Mouse (Mus musculus) limb, embryonic 14.5 days (tissue): ENCODE measurements around the gene Polr2b. TPM values are rescaled to one million over a fixed set of nuclear protein-coding genes. Genes with fewer than 3 reads are reported as not detected.

Experiments
- ATAC-seq: fragments of 200-750 bp; cut with Nextera tagmentation; 2 replicates; pipeline ENCODE4 v1.8.0; 2017; ENCODE audit warnings: low read depth, moderate number of reproducible peaks, moderate TSS enrichment; ENCODE audit not compliant: low FRiP score
- DNase-seq: peaks from one replicate; pipeline ENCODE4 v3.0.0-alpha.2; 2015; ENCODE audit warnings: low spot score
- H3K27ac ChIP-seq: fragments of 300-500 bp; sonication (generic); replicated peaks from 2 replicates; pipeline ENCODE4 v1.5.1; 2014; ENCODE audit warnings: low read depth, mild to moderate bottlenecking, low read length, moderate library complexity, mixed read lengths
- H3K27me3 ChIP-seq: fragments of 300-500 bp; sonication (generic); 2 replicates; pipeline ENCODE4 v1.6.1; 2014; ENCODE audit warnings: low read length, mixed read lengths; ENCODE audit not compliant: control insufficient read depth, insufficient read depth
- H3K36me3 ChIP-seq: fragments of 300-500 bp; sonication (generic); 2 replicates; pipeline ENCODE4 v1.6.1; 2014; ENCODE audit warnings: mild to moderate bottlenecking, low read length, moderate library complexity, mixed read lengths; ENCODE audit not compliant: control insufficient read depth, insufficient read depth
- H3K4me1 ChIP-seq: fragments of 300-500 bp; sonication (generic); 2 replicates; pipeline ENCODE4 v1.6.1; 2014; ENCODE audit warnings: antibody characterized with exemption, low read length, mixed read lengths; ENCODE audit not compliant: control insufficient read depth, insufficient read depth
- H3K4me2 ChIP-seq: fragments of 300-500 bp; sonication (generic); replicated peaks from 2 replicates; pipeline ENCODE4 v1.6.1; 2014; ENCODE audit warnings: low read depth, mild to moderate bottlenecking, low read length, moderate library complexity; ENCODE audit not compliant: severe bottlenecking
- H3K4me3 ChIP-seq: fragments of 300-500 bp; sonication (generic); replicated peaks from 2 replicates; pipeline ENCODE4 v1.5.1; 2014; ENCODE audit warnings: low read length
- H3K9ac ChIP-seq: fragments of 300-500 bp; sonication (generic); 2 replicates; pipeline ENCODE4 v1.6.1; 2014; ENCODE audit warnings: mild to moderate bottlenecking, low read depth, low read length, moderate library complexity; ENCODE audit not compliant: severe bottlenecking
- H3K9me3 ChIP-seq: fragments of 300-500 bp; sonication (generic); 2 replicates; pipeline ENCODE4 v1.6.1; 2016; ENCODE audit warnings: low read length; ENCODE audit not compliant: control insufficient read depth
- POLR2A ChIP-seq: fragments of 200-500 bp; IDR thresholded peaks from 2 replicates; pipeline ENCODE4 v1.8.0; 2012; ENCODE audit warnings: inconsistent platforms, mild to moderate bottlenecking, moderate library complexity, borderline replicate concordance; ENCODE audit not compliant: insufficient read depth, insufficient read length; ENCODE audit errors: extremely low read depth
- WGBS: fragments of 180-500 bp; shearing (Covaris S2); extraction: QIAGEN DNeasy Blood & Tissue Kit; methylation state at CpG from one replicate; pipeline ENCODE4 v1.1.7; 2014; 5-methylcytosine and 5-hydroxymethylcytosine counted together
- polyA plus RNA-seq, 2 experiments: library from polyadenylated mRNA; depleted of rRNA in 1 of 2; stranded (reverse) in 1 of 2; unstranded in 1 of 2; fragments of >200 nt; fragmentation: Nextera tagmentation in 1 of 2; extraction: Ambion mirVana in 1 of 2; gene quantifications; 2 replicates each; pipeline versions ENCODE4 v1.2.1 to v1.2.3; 2012 to 2014

Polr2b gene
- polyA plus RNA-seq, 2 experiments: 44.8 to 61.0 TPM

- 0 out of 2 replicates have a peak, but pooled peaks cover 4% of the 10 kb centered on the region for H3K4me1 ChIP-seq
- WGBS: 70% methylated on average over 7 of the region's 7 CpGs
- no peak overlapping the region for H3K4me2 ChIP-seq
- no peak overlapping the region for H3K27ac ChIP-seq
- H3K36me3 ChIP-seq: peaks cover 97% of the 10 kb centered on the region
- H3K9me3 ChIP-seq: no peaks in the 10 kb centered on the region
- no peak overlapping the region for H3K4me3 ChIP-seq
- H3K27me3 ChIP-seq: no peaks in the 10 kb centered on the region
- TF ChIP-seq POLR2A: no peak
- ATAC-seq: no peak
- no peak overlapping the region for H3K9ac ChIP-seq
- DNase-seq: no peak
These were observed 36.8 kb upstream of the Polr2b start for GRCm38 (mm10) chr5:77273151-77273550.

- H3K27me3 ChIP-seq: no peaks in the 10 kb centered on the region
- peaks cover 98% of the 10 kb centered on the region for H3K36me3 ChIP-seq
- H3K4me2 ChIP-seq: no peak overlapping the region
- no peak overlapping the region for H3K9ac ChIP-seq
- DNase-seq: no peak
- no peak overlapping the region for H3K4me3 ChIP-seq
- H3K4me1 ChIP-seq: 0 out of 2 replicates have a peak, but pooled peaks cover under 1% of the 10 kb centered on the region
- 94% methylated on average over 5 of the region's 5 CpGs for WGBS
- H3K9me3 ChIP-seq: no peaks in the 10 kb centered on the region
- ATAC-seq: no peak
- no peak overlapping the region for H3K27ac ChIP-seq
- TF ChIP-seq POLR2A: no peak
These were observed 34.0 kb upstream of the Polr2b start for GRCm38 (mm10) chr5:77275950-77276349.

- Histone ChIP-seq H3K4me1 (no peaks in the 10 kb centered on the region), H3K4me2 (no peak overlapping the region), H3K27me3 (no peaks in the 10 kb centered on the region), H3K36me3 (peaks cover 98% of the 10 kb centered on the region), H3K4me3 (no peak overlapping the region), H3K9me3 (no peaks in the 10 kb centered on the region), H3K27ac (no peak overlapping the region), H3K9ac (no peak overlapping the region)
- TF ChIP-seq POLR2A: no peak
- ATAC-seq (no peak), DNase-seq (no peak)
- 95% methylated on average over 6 of the region's 6 CpGs for WGBS
These were observed 32.7 kb upstream of the Polr2b start for GRCm38 (mm10) chr5:77277204-77277603.

- no peak overlapping the region for H3K4me2 ChIP-seq
- ATAC-seq (no peak), DNase-seq (no peak)
- WGBS: 91% methylated on average over 20 of the region's 20 CpGs
- no peaks in the 10 kb centered on the region for H3K4me1 ChIP-seq
- H3K4me3 ChIP-seq: no peak overlapping the region
- H3K9me3 ChIP-seq: no peaks in the 10 kb centered on the region
- no peaks in the 10 kb centered on the region for H3K27me3 ChIP-seq
- H3K27ac ChIP-seq: no peak overlapping the region
- no peak overlapping the region for H3K9ac ChIP-seq
- no peak for TF ChIP-seq POLR2A
- peaks cover 88% of the 10 kb centered on the region for H3K36me3 ChIP-seq
These were observed 28.3 kb upstream of the Polr2b start for GRCm38 (mm10) chr5:77281518-77282174.

GRCm38 (mm10) chr5:77282242-77282641 lies 27.7 kb upstream of the Polr2b start:
- Histone ChIP-seq H3K36me3 (peaks cover 89% of the 10 kb centered on the region), H3K27me3 (no peaks in the 10 kb centered on the region), H3K4me2 (no peak overlapping the region), H3K9me3 (no peaks in the 10 kb centered on the region), H3K4me3 (no peak overlapping the region), H3K27ac (no peak overlapping the region), H3K9ac (no peak overlapping the region), H3K4me1 (no peaks in the 10 kb centered on the region)
- 88% methylated on average over 9 of the region's 9 CpGs for WGBS
- DNase-seq: no peak
- no peak for TF ChIP-seq POLR2A
- ATAC-seq: no peak

GRCm38 (mm10) chr5:77285685-77286084 lies 24.3 kb upstream of the Polr2b start:
- H3K4me1 ChIP-seq: no peaks in the 10 kb centered on the region
- no peak overlapping the region for H3K27ac ChIP-seq
- no peak for TF ChIP-seq POLR2A
- H3K4me3 ChIP-seq: no peak overlapping the region
- H3K9me3 ChIP-seq: no peaks in the 10 kb centered on the region
- peaks cover 76% of the 10 kb centered on the region for H3K36me3 ChIP-seq
- no peak overlapping the region for H3K9ac ChIP-seq
- H3K27me3 ChIP-seq: no peaks in the 10 kb centered on the region
- H3K4me2 ChIP-seq: no peak overlapping the region
- no peak for ATAC-seq
- 89% methylated on average over 7 of the region's 7 CpGs for WGBS
- no peak for DNase-seq
